Mouse (Mus musculus) stomach, postnatal 0 days (tissue): ENCODE data around the gene Ano1.

Experiments used
- CTCF ChIP-seq: IDR thresholded peaks from 2 replicates; pipeline ENCODE4 v1.5.1; 2016; ENCODE audit warnings: antibody characterized with exemption, low read depth, mild to moderate bottlenecking, moderate library complexity
- EP300 ChIP-seq: optimal IDR thresholded peaks from 2 replicates; pipeline ENCODE3; 2016; ENCODE audit warnings: antibody characterized with exemption

- TF ChIP-seq CTCF (no peak), EP300 (no peak)
These were observed 66.8 kb downstream of the Ano1 start for GRCm38 (mm10) chr7:144684947-144685346.
